Mouse (Mus musculus) natural killer cell, adult 2 months (primary cell): ENCODE results near the gene Mcm10.

Source experiments
- DNase-seq, 2 experiments: peaks; one replicate each; pipeline ENCODE4 v3.0.0; 2022; ENCODE audit warnings: low spot score in 2 of 2

Mcm10 gene

GRCm38 (mm10) chr2:5032665-5033064 is 20.1 kb upstream of the Mcm10 start:
- DNase-seq: no peak

- DNase-seq: no peak
Observed at GRCm38 (mm10) chr2:5031215-5031614, 18.6 kb upstream of the Mcm10 start.

- DNase-seq: no peak
Observed at GRCm38 (mm10) chr2:5029808-5030207, 17.2 kb upstream of the Mcm10 start.

GRCm38 (mm10) chr2:5028047-5028446 is 15.5 kb upstream of the Mcm10 start:
- no peak for DNase-seq

- no peak for DNase-seq
Observed at GRCm38 (mm10) chr2:5027057-5027456, 14.5 kb upstream of the Mcm10 start.

DNA sequence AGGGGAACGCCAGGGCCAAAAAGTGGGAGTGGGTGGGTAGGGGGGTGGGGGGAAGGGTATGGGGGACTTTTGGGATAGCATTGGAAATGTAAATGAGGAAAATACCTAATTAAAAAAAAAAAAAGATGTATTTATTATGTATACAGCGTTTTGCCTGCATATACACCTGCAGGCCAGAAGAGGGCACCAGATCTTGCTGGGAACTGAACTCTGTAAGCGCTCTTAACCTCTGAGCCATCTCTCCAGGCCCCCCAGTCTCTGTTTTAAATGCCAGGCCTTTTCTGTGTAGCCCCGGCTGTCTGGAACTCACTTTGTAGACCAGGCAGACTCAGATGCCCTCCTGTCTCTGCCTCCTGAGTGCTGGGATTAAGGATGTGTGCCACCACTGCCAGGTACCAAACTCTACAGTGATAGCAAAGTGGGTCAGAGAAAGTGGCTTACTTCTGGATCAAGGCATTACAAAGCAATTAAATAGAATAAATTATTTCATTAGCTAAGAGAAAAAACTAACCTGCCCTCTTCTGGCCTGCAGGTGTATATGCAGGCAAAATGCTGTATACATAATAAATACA is 12.7 kb upstream of the Mcm10 start:
- no peak for DNase-seq

DNA sequence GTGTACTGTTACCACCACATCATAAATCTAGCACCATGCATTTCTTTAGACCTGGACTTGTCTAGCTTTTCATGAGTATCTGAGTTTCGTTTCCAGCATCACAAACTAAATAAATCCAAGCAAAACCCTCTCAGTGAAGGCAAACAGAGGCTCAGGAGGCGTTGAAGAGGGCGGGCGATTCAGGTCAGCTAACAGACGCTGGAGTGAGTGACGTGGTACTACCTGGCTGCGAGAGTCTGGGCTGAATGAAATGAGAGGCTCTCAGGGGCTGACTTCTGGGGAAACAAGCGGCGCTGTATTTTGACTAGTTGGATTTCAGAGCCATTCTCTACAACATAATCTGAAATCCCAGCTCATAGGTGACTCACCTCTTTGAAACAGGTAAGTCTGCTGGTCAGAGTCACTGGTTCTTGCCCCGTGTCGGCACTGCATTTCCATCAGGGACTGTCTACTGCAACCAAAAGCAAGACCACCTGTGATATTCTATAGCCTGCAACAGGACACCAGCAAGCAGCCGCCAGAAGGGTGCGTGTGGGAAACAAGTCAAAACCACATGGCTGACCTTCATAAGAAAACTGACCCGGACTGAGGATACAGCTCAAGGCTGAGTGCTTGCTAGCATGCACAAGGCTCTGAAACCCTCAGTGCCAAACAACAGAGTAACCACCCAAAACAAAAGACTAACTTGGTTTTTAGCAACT is 11.3 kb upstream of the Mcm10 start:
- no peak for DNase-seq

GRCm38 (mm10) chr2:5023275-5023674 is 10.7 kb upstream of the Mcm10 start:
- no peak for DNase-seq

DNA sequence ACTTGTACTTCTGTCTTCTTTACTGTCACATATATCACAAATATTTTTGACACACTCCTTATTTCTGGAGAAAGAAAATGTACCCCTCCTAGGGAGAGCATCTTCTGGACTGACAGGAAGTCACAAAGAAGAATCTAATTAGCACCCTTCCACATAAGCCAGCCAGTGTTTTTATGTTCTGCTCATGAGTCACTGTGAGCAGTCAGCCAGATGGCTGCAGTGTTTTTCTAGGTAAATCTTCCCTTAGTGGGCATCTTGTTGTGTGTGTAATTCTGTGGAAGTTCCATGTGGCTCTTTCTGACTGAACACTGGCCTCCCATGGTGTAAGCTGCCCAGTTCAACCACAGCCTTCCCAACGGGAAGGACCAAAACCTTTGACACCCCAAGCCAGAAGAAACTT is 7.1 kb upstream of the Mcm10 start:
- DNase-seq: no peak

GRCm38 (mm10) chr2:5016922-5017321 is 4.3 kb upstream of the Mcm10 start:
- no peak for DNase-seq

- no peak for DNase-seq
Observed at GRCm38 (mm10) chr2:5015527-5015926, 2.9 kb upstream of the Mcm10 start.

DNA sequence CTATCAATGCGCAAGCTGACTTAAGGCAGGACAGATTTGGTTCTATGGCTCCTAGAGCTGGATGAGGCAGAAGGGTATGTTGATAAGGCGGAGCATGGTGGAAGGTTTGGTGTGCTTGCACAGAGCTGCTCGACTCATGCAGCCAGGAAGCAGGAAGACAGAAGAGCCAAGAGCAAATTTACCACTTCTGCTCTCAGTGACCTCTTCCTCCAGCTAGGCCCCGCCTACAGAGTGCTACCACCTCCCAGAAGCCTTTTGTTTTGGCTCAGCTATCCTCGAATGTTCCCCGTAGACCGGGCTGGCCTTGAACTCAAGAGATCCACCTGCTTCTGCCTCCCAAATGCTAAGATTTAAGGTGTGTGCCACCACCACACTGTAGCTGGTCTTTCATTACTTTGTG is 2.0 kb upstream of the Mcm10 start:
- no peak for DNase-seq

DNA sequence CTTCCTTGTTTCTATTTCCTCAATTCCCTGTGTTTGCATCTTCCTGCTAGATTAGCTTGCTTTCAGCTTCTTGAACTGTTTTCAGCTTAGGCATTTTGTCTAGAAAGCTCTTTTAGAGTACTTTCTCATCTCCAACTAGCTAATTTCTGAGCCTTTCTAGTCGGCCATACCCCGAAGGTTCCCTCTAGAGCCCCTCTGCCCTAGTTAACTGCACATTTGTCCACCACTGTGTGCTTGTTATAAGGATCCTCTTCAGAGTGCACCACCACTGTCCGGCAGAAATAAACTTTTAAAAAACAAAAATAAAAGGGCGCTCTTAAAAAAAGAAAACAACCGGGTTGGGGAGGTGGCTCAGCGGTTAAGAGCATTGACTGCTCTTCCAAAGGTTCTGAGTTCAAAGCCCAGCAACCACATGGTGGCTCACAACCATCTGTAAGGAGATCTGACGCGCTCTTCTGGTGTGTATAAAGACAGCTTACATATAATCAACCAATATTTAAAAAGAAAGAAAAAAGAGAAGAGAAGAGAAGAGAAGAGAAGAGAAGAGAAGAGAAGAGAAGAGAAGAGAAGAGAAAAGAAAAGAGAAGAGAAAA is 597 bp downstream of the Mcm10 start:
- no peak for DNase-seq

DNA sequence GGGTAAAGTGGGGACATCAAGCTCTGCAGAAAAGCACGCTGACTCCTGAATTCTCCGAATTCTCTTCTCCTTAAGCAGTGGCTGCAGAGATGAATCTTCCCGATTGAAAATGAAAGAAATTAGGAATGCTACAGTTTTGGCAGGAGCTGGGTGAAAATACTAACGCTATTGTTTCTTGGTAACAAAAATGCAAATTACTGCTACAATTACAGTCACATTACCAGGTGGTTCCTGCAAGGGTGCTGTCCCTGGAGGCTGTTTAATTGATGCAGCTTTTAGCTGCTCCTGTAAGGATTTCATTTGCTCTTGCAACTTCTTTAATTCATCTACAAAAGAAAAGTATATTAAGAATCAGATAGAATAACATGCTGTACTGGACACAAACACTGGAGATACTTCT is 5.5 kb downstream of the Mcm10 start:
- no peak for DNase-seq

GRCm38 (mm10) chr2:5001266-5001665 is 11.3 kb downstream of the Mcm10 start:
- DNase-seq: no peak

DNA sequence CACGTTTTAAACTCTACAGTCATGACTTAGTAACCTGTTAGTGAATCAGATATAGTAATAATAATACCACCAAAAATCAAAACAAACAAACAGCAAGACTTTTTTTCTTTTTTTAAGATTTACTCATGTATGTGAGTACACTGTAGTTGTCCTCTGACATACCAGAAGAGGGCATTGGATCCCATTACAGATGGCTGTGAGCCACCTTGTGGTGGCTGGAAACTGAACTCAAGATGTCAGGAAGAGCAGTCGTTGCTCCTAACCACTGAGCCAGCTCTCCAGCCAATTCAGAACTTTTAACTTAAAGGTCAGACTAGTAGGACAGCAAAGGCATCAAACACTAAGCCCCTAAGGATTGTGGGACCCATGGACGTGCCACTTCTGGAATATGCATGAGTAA is 13.7 kb downstream of the Mcm10 start:
- DNase-seq: no peak

DNA sequence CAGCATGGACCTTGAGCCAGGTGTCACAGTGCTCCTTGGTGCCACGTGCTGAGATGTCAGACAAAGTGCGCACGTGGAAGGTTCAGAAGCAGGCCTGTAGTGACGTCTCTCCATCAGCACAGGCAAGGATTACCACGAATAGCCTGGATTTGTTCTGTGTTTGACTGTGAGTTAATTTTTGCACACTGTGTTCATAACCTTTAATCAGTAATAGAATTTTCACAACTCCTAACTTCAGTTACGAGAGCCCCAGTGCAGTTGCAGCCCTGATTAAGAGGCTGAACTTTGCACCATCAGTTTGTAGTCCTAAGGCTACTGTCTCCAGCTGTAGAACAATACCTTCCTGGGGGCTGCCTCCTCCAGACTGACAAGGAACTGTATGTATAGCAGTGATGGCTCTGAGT is 16.2 kb downstream of the Mcm10 start:
- DNase-seq: no peak

DNA sequence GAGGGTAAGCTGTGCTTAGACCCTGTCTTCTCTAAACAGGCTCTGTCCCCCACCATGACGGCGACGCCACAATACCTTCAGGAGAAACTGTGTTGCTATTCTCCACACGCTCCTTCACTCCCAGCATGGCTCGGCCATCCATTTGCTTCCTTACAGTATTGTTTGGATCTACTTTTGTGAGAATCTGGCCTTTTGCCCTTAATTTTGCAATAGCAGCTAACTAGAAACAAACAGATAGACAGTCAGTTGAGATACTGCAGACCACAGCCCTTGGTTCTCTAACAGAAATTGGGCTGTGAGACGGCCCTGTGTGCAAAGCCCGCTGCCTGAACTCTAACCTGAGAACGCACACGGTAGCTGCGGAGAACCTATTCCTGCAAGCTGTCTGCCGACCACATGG is 16.9 kb downstream of the Mcm10 start:
- DNase-seq: no peak

GRCm38 (mm10) chr2:4994436-4994835 is 18.2 kb downstream of the Mcm10 start:
- DNase-seq: no peak

DNA sequence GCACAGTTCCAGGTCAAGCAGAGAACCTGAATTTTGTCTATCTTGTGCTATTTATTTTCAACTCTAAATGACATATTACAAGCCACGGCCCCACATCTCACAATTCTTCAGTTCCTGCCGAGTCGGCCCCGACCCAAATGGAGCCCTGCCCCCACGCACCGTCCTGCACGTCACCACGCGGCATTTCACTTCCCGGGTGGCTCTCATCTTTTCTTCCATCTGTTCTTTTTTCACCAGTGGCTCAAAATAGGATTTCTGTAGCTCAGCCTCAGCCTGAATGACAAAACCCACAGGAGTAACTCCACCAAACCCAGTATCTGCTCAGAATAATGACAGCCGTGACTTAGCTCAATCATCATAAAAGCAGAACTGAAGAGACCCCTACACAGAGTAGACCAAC is 19.0 kb downstream of the Mcm10 start:
- DNase-seq: no peak

- DNase-seq: no peak
Observed at GRCm38 (mm10) chr2:4988826-4989424, 23.7 kb downstream of the Mcm10 start.

- DNase-seq: no peak
Observed at GRCm38 (mm10) chr2:4987388-4988180, 25.0 kb downstream of the Mcm10 start.
